Mouse (Mus musculus) limb, embryonic 12.5 days (tissue): Measurements from ENCODE around the gene Tmco5b. TPM values are rescaled to one million over a fixed set of nuclear protein-coding genes. Genes with fewer than 3 reads are reported as not detected.

Source experiments
- polyA plus RNA-seq: library from polyadenylated mRNA; unstranded; fragments of >200 nt; fragmentation: Nextera tagmentation; extraction: Ambion mirVana; gene quantifications from 2 replicates; pipeline ENCODE4 v1.2.1, GENCODE M21; 2016

Gene Tmco5b
- polyA plus RNA-seq, 1 experiment from 2014 or later = not detected

Other genes with a start within 250 kb of the Tmco5b start
- 0.10 and 0.41 TPM in 2 replicates for gene Ryr3, start 68.6 kb upstream of the Tmco5b start, polyA plus RNA-seq
- 2.1 and 2.4 TPM in 2 replicates for gene Fmn1, start 42.0 kb downstream of the Tmco5b start, polyA plus RNA-seq